Mouse (Mus musculus) heart, embryonic 12.5 days (tissue): ENCODE measurements around the gene 4922502D21Rik. TPM values are rescaled to one million over a fixed set of nuclear protein-coding genes. Genes with fewer than 3 reads are reported as not detected.

ENCODE experiments used
- ATAC-seq: fragments of 200-750 bp; cut with Nextera tagmentation; 2 replicates; pipeline ENCODE4 v1.8.0; 2017; ENCODE audit warnings: moderate TSS enrichment, moderate library complexity; ENCODE audit not compliant: insufficient number of reproducible peaks, low FRiP score
- H3K27ac ChIP-seq: fragments of 300-500 bp; sonication (generic); 2 replicates; pipeline ENCODE4 v1.5.1; 2016; ENCODE audit warnings: mild to moderate bottlenecking, moderate library complexity; ENCODE audit not compliant: poor library complexity, severe bottlenecking
- H3K27me3 ChIP-seq: fragments of 300-500 bp; sonication (generic); replicated peaks from 2 replicates; pipeline ENCODE4 v1.6.1; 2016; ENCODE audit warnings: mild to moderate bottlenecking, moderate library complexity
- H3K36me3 ChIP-seq: fragments of 300-500 bp; sonication (generic); 2 replicates; pipeline ENCODE4 v1.6.1; 2016; ENCODE audit warnings: mild to moderate bottlenecking, moderate library complexity
- H3K4me1 ChIP-seq: fragments of 300-500 bp; sonication (generic); replicated peaks from 2 replicates; pipeline ENCODE4 v1.6.1; 2016; ENCODE audit warnings: mild to moderate bottlenecking
- H3K4me2 ChIP-seq: fragments of 300-500 bp; sonication (generic); 2 replicates; pipeline ENCODE4 v1.6.1; 2016; ENCODE audit warnings: mild to moderate bottlenecking, moderate library complexity
- H3K4me3 ChIP-seq: fragments of 300-500 bp; sonication (generic); 2 replicates; pipeline ENCODE4 v1.5.1; 2016; ENCODE audit warnings: mild to moderate bottlenecking
- H3K9ac ChIP-seq: fragments of 300-500 bp; sonication (generic); 2 replicates; pipeline ENCODE4 v1.6.1; 2016; ENCODE audit warnings: mild to moderate bottlenecking, moderate library complexity
- H3K9me3 ChIP-seq: fragments of 300-500 bp; sonication (generic); replicated peaks from 2 replicates; pipeline ENCODE4 v1.6.1; 2016; ENCODE audit warnings: mild to moderate bottlenecking, moderate library complexity
- WGBS: fragments of 180-500 bp; shearing (Covaris S2); methylation state at CpG from one replicate; pipeline ENCODE4 v1.1.7; 2016; 5-methylcytosine and 5-hydroxymethylcytosine counted together
- polyA plus RNA-seq: library from polyadenylated mRNA; unstranded; fragments of >200 nt; fragmentation: Nextera tagmentation; extraction: Ambion mirVana; gene quantifications from 2 replicates; pipeline ENCODE4 v1.2.1, GENCODE M21; 2016

4922502D21Rik gene
- polyA plus RNA-seq, 1 experiment from 2014 or later, result not detected

GRCm38 (mm10) chr6:129304180-129304579 is 27.4 kb downstream of the 4922502D21Rik start:
- no peaks in the 10 kb centered on the region for H3K4me1 ChIP-seq
- 0 out of 2 replicates have a peak, but pooled peaks cover 2% of the 10 kb centered on the region for H3K9me3 ChIP-seq
- no peaks in the 10 kb centered on the region for H3K27me3 ChIP-seq
- H3K36me3 ChIP-seq, result no peaks in the 10 kb centered on the region
- 53% methylated on average over 1 of the region's 1 CpGs for WGBS
- no peak for ATAC-seq
- no peak overlapping the region for H3K27ac ChIP-seq
- H3K4me3 ChIP-seq, result no peak overlapping the region
- H3K9ac ChIP-seq, result no peak overlapping the region
- H3K4me2 ChIP-seq, result no peak overlapping the region

- Histone ChIP-seq H3K9ac (no peak overlapping the region), H3K27me3 (no peaks in the 10 kb centered on the region), H3K4me3 (no peak overlapping the region), H3K4me2 (no peak overlapping the region), H3K36me3 (no peaks in the 10 kb centered on the region), H3K9me3 (no peaks in the 10 kb centered on the region), H3K27ac (no peak overlapping the region), H3K4me1 (no peaks in the 10 kb centered on the region)
- no peak for ATAC-seq
Measured at GRCm38 (mm10) chr6:129288708-129289107, 42.9 kb downstream of the 4922502D21Rik start.

DNA sequence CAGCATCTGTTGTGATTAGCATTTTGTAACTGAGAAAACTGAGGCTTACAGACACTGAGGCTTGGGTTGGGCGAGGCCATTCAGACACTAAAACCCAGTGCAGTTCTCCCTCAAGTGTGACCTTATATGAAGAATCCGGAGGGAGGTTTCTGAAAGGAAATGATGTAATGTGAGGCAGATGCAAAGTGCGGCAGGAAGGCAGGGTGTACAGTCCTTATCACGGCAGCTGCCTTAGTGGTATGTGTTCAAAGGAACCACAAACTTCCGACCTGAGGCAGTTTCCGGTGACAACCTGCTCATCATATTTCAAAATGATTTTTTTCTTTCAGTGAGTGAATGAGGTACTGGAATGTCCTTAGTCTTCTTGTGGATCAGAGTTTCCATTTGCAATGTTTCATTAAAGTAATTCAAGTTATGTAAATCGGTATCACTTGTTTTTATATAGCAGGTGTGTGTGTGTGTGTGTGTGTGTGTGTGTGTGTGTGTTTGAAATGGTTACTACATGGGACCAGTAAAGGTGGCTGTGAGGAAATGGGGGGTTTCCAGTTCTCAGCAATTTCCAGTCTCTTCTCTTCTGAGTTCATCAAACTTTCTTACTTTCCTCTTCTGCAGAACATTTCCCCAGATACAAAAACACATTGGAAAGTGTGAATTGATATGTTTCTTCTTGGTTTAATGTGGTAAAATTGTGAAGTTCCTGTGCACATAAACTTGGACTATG is 47.1 kb downstream of the 4922502D21Rik start:
- Histone ChIP-seq H3K4me1 (no peaks in the 10 kb centered on the region), H3K9ac (no peak overlapping the region), H3K9me3 (0 out of 2 replicates have a peak, but pooled peaks cover 2% of the 10 kb centered on the region), H3K27me3 (no peaks in the 10 kb centered on the region), H3K4me3 (no peak overlapping the region), H3K27ac (no peak overlapping the region), H3K36me3 (no peaks in the 10 kb centered on the region), H3K4me2 (no peak overlapping the region)
- ATAC-seq, result no peak
- WGBS, result 40% methylated on average over 7 of the region's 7 CpGs

- H3K4me2 ChIP-seq, result no peak overlapping the region
- no peak overlapping the region for H3K27ac ChIP-seq
- H3K27me3 ChIP-seq, result no peaks in the 10 kb centered on the region
- H3K4me1 ChIP-seq, result no peaks in the 10 kb centered on the region
- 67% methylated on average over 3 of the region's 3 CpGs for WGBS
- no peak for ATAC-seq
- H3K9ac ChIP-seq, result no peak overlapping the region
- no peak overlapping the region for H3K4me3 ChIP-seq
- 0 out of 2 replicates have a peak, but pooled peaks cover 2% of the 10 kb centered on the region for H3K9me3 ChIP-seq
- no peaks in the 10 kb centered on the region for H3K36me3 ChIP-seq
Measured at GRCm38 (mm10) chr6:129283271-129283670, 48.3 kb downstream of the 4922502D21Rik start.

DNA sequence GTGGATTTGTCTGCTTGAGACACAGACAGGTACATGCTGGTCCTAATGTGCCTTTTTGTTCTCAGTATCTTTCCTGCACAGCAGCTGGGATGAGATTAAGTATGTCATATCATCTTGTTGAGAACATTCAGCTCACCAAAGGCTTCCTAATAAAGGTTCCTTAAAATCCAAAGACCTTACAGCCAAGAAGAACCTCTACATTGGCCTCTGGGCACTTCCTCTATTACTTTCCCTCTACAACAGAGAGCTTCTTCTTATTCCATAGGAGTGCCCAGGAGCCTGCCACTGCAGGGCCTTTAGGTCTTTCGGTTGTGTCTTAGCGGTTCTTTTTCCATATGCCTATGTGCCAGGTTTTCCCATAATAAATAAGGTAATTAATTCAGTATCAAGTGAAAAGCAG is 55.1 kb downstream of the 4922502D21Rik start:
- WGBS, result 85% methylated on average over 2 of the region's 2 CpGs
- no peak overlapping the region for H3K27ac ChIP-seq
- no peak overlapping the region for H3K4me3 ChIP-seq
- H3K27me3 ChIP-seq, result no peaks in the 10 kb centered on the region
- no peaks in the 10 kb centered on the region for H3K36me3 ChIP-seq
- no peaks in the 10 kb centered on the region for H3K4me1 ChIP-seq
- H3K4me2 ChIP-seq, result no peak overlapping the region
- H3K9ac ChIP-seq, result no peak overlapping the region
- 0 out of 2 replicates have a peak, but pooled peaks cover 2% of the 10 kb centered on the region for H3K9me3 ChIP-seq
- no peak for ATAC-seq

DNA sequence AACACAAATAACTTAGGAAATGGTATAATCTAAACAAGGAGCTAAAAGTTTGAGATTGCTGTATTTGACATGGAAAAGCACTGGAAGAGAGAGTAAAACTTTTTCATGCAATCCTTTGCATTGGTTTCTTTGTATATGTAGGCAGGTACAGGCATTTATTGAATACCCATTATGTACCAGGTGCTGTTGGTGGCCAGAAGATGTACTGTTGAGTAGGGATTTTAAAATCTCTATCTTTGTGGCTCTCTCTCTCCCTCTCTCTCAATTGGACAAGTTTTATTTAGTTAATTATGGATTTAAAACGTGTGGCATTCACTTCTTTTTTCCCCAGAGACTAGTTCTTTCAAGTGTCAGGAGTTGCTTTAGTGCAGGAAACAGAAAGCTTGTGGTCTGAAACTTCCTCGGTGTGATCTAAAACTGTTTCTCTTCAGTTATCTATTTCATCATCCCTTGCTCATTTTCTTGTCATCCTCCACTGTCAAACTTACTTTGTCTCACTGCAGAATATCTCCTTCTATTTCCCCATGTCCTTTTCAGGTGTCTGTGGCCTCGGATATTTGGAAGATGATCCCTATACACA is 55.9 kb downstream of the 4922502D21Rik start:
- no peaks in the 10 kb centered on the region for H3K27me3 ChIP-seq
- ATAC-seq, result no peak
- no peak overlapping the region for H3K4me3 ChIP-seq

DNA sequence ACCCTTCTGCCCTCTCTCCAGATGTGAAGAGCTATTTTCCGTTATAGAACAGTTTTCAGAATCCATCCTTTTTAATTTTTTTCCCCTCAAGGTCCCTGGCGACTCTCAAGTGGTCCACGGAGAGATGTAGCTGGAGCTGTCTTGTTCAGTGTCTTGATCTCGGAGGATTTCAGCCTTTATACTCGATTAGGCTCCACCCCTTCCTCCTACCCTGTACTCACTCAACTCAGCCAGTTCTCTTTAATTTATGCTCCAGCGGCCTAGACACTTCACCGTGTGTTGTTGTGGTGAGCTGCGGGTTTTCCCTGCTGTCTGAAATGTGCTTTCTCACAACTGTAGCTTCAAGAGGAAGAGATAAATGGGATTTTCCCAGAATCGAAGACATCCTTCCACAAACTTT is 56.4 kb downstream of the 4922502D21Rik start, which contains the start of gene Cd69:
TSS of gene Cd69 (minus strand) at position 217 of the 400 bp plus-strand sequence.
- Histone ChIP-seq H3K9ac (no peak within 1 kb of the TSS), H3K36me3 (no peaks in the 10 kb centered on the region), H3K27me3 (no peaks in the 10 kb centered on the region), H3K9me3 (no peaks in the 10 kb centered on the region), H3K4me2 (no peak within 1 kb of the TSS), H3K27ac (no peak within 1 kb of the TSS), H3K4me3 (no peak within 1 kb of the TSS), H3K4me1 (no peaks in the 10 kb centered on the region)
- WGBS, result 73% methylated on average over 9 of the region's 9 CpGs
- no peak for ATAC-seq

More for the DNA sequence above, 55.9 kb downstream of the 4922502D21Rik start:
- Histone ChIP-seq H3K9ac (no peak overlapping the region), H3K9me3 (0 out of 2 replicates have a peak, but pooled peaks cover 2% of the 10 kb centered on the region), H3K36me3 (no peaks in the 10 kb centered on the region), H3K27ac (no peak overlapping the region), H3K4me2 (no peak overlapping the region), H3K4me1 (no peaks in the 10 kb centered on the region)
- 60% methylated on average over 3 of the region's 3 CpGs for WGBS

GRCm38 (mm10) chr6:129274476-129274875 is 57.1 kb downstream of the 4922502D21Rik start:
- ATAC-seq, result no peak
- H3K4me3 ChIP-seq, result no peak overlapping the region
- H3K27me3 ChIP-seq, result no peaks in the 10 kb centered on the region
- H3K9ac ChIP-seq, result no peak overlapping the region
- H3K4me1 ChIP-seq, result no peaks in the 10 kb centered on the region
- 82% methylated on average over 2 of the region's 2 CpGs for WGBS
- H3K36me3 ChIP-seq, result no peaks in the 10 kb centered on the region
- H3K27ac ChIP-seq, result no peak overlapping the region
- no peaks in the 10 kb centered on the region for H3K9me3 ChIP-seq
- H3K4me2 ChIP-seq, result no peak overlapping the region

DNA sequence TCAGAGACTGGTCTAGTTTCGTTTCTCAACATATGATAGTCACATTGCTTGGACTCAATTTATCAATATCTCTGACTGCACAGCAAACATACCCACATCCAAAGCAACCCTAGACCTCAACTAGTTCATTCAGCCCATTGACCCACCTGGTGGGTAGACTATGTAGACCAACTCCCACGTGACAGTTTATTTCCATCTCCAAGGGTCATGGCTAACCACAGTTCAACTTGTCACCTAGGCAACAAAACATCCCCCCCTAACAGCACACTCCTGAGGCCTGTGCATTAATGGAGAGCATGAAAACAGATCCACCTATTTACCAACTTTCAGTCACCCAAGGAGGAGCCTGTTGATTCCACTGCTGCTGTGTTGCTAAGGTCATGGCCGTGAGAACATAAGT is 57.9 kb downstream of the 4922502D21Rik start:
- 72% methylated on average over 3 of the region's 3 CpGs for WGBS
- Histone ChIP-seq H3K27ac (no peak overlapping the region), H3K9ac (no peak overlapping the region), H3K36me3 (no peaks in the 10 kb centered on the region), H3K4me2 (no peak overlapping the region), H3K9me3 (no peaks in the 10 kb centered on the region), H3K4me1 (no peaks in the 10 kb centered on the region), H3K4me3 (no peak overlapping the region), H3K27me3 (no peaks in the 10 kb centered on the region)
- no peak for ATAC-seq
